Mouse (Mus musculus) ES-CJ7 (cell line): ENCODE data around the gene Alkbh6.
A peak's percentile ranks its signal among the peaks of the same experiment; 100 is the strongest.

Experiments used
- DNase-seq: peaks from one replicate; pipeline ENCODE4 v3.0.0; 2011; ENCODE audit warnings: low read depth, low spot score

The Alkbh6 gene

GRCm38 (mm10) chr7:30308076-30309005 is at the start of gene Alkbh6:
Gene Alkbh6, plus strand, starts transcription at chr7:30308717.
- peak; percentile 97 for DNase-seq

DNA sequence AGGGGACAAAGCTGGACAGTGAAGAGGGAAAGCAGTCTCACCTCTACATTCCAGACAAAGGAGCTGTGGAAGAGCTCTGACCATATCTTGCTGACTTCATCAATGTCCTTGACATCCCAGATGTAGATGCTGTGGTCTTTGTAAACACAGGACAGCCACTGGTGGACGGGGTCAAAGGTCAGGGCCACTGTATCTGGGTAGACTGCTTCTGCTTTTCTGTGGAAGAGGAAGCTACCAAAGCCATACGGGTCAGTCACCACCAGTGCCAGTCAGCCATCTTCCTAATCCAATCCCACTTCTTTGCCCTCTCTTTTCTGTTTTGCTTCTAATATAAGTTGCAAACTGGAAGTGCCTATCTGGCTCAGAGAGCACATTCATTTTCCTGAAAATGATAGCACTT is 43.5 kb upstream of the Alkbh6 start:
- peak; percentile 21 for DNase-seq

DNA sequence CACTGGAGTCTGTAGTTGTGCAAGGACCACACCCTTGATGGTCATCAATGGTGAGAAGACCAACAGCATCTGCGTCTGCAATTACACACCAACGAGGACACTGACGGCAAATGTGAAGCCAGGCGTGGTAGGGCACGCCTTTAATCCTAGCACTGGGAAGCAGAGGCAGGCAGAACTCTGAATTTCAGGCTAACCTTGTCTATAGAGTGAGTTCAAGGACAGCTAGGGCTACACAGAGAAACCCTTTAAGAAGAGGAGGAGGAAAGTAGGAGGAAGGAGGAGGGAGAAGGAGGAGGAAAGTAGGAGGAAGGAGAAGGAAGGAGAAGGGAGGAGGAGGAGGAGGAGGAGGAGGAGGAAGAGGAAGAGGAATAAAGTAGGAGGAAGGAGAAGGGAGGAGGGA is 43.0 kb upstream of the Alkbh6 start:
- peak; percentile 64 for DNase-seq

GRCm38 (mm10) chr7:30265935-30266334 is 42.6 kb upstream of the Alkbh6 start:
- DNase-seq: peak; percentile 98

DNA sequence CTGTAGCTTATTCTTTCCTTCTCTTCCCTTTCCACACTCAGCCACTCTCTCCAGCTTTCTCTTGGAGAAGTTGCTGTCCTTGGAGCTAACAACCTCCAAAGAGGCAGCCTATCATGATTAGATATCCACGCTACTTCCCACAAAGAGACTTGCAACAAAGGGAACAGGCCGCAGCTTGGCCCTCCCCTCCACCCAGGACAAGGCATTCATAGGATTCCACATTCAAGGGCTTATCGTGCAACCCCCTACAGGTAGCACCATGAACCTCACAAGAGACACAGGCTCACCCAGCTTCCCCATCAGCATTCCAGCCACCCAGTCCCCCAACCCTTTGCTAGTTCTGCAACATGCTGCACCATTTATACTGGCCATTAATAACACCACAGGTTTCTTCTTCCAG is 41.7 kb upstream of the Alkbh6 start:
- peak; percentile 89 for DNase-seq

- DNase-seq: no peak
These were observed 38.9 kb upstream of the Alkbh6 start for GRCm38 (mm10) chr7:30269641-30270040.

GRCm38 (mm10) chr7:30274383-30274782 is 34.1 kb upstream of the Alkbh6 start:
- DNase-seq: no peak

DNA sequence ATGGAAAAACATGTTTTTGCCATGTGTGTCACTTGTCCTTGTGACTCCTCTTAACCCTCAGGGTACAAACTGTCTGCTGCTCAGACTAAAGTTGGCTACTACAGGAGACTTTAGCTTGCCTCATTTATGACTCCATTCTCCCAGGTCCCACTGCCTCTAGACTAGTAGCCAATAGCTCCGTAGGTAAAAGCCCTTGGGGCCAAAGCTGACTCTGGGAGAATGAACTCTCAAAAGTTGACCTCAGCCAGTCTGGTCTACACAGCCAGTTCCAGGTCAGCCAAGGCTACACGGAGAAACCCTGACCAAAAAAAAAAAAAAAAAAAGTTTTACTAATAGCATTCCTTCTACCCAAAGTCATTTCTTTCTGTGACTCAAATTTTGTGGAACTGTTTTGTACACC is 29.6 kb upstream of the Alkbh6 start:
- DNase-seq: no peak

GRCm38 (mm10) chr7:30279536-30279935 is 29.0 kb upstream of the Alkbh6 start:
- DNase-seq: peak; percentile 81

GRCm38 (mm10) chr7:30279951-30280669 is 28.4 kb upstream of the Alkbh6 start, which contains the start of the genes Thap8 and Wdr62:
Gene Thap8, plus strand, starts transcription at chr7:30280094.
Gene Wdr62, minus strand, starts transcription at chr7:30280419.
- peak; percentile 94 for DNase-seq

GRCm38 (mm10) chr7:30280670-30281138 is 27.8 kb upstream of the Alkbh6 start:
- DNase-seq: peak; percentile 95

DNA sequence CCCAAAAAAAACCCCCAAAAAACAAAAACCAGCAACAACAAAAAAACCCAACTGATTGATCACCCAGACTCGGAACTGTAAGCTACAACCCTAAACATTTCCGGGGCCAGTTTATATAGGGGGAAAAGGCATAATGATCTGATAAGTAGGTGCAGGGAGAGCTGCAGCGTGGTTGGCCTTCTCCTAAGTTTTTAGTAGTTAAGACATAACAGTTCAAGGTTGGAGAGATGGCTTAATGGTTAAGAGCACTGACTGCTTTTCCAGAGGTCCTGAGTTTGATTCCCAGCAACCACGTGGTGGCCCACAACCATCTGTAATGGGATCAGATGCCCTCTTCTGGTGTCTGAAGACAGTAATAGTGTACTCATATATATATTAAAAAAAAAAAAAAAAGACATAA is 27.0 kb upstream of the Alkbh6 start:
- DNase-seq: no peak

GRCm38 (mm10) chr7:30282740-30283139 is 25.8 kb upstream of the Alkbh6 start:
- DNase-seq: no peak

DNA sequence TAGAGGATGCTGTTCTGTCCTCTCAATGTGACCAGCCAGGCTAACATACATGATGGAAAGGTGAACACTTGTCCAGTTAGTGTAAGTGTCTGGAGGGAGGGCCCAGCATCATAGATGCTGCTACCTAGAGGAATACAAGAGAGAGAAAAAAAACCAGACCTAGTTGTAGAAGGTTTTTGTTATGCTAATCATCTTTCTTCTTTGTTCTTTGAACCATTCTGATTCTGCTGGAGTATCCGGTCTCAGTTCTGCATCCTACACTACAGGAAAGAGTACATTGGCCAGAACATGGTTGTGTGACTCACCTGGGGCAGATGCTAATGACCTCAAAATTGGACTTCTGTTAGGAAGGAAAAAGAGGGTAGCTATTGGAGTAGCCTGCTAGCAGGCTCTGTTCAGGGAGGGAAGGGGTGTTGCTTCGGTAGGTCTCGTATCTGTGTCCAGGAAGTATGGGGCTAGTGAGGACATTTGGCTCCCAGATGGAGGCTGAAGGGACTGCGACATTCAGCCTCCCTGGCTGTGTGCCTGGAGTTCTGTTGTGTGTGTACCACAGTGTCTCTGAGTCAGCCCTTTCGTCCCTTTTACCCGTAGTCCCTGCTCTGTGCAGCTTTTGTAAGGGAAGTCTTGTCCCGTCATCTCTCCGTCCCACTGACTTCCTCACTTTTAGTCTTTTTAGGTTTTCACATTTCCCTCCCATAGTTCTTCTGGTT is 21.7 kb upstream of the Alkbh6 start:
- peak; percentile 65 for DNase-seq

- no peak for DNase-seq
These were observed 20.5 kb upstream of the Alkbh6 start for GRCm38 (mm10) chr7:30288046-30288445.

GRCm38 (mm10) chr7:30289071-30289713 is 19.3 kb upstream of the Alkbh6 start:
- no peak for DNase-seq

- no peak for DNase-seq
These were observed 18.7 kb upstream of the Alkbh6 start for GRCm38 (mm10) chr7:30289714-30290399.

GRCm38 (mm10) chr7:30291215-30292131 is 17.0 kb upstream of the Alkbh6 start, which contains the start of gene Clip3:
Gene Clip3, plus strand, starts transcription at chr7:30291728.
- peak; percentile 77 for DNase-seq

DNA sequence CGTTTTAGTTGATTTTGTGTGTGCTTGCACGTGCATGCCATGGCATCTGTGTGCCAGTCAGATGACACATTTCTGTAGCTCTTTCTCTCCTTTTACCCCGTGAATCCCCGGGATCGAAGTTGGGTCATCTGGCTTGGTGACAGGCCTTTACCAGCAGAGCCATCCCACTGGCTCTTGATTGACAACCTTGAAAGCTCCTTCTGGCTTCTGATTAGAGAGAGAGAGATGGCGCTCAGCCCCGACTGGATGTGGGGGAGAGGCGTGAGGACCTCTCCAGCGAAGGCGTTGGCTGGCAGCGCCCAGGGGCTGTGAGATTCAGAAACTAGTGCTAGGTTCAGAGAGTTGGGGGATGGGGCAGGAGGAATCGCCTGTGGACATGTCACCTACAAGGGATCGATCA is 14.7 kb upstream of the Alkbh6 start:
- DNase-seq: no peak

DNA sequence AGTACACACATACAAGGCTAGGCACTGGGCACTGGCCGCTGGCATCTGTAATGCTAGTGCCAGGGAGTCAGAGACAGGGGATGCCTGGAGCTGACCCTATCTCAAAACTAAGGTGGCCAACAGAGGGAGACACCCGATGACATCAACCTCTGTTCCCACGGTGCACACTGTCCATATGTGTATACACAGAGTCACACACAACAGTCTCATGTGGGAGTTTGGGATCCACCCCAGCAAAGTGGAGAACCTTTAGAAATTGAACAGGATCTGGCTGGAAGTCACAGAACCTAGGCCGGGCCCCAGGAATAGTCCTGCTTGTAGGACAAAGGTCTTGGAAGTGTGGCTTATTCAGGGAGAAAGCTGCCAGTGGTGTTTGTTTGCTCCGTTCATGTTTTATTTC is 14.2 kb upstream of the Alkbh6 start:
- no peak for DNase-seq
